Mouse (Mus musculus): ENCODE measurements at regions not wholly inside any gene's neighbourhood (a gene's known extent, or its start where the extent isn't known, plus 50 kb on each side); places are given as distances from the start of the nearest gene placed in this dataset.

- no peaks in the 10 kb centered on the region for H3K27me3 ChIP-seq (ENCODE audit: control insufficient read depth, insufficient read depth, low read length)
- H3K27ac ChIP-seq (ENCODE audit: insufficient read depth, low read length): no peak overlapping the region
- TF ChIP-seq POLR2A (IDR thresholded peaks at IDR 0.05; ENCODE audit: borderline replicate concordance, insufficient read depth, low read length) (no peak), CTCF (IDR thresholded peaks at IDR 0.05; ENCODE audit: borderline replicate concordance, insufficient read depth, low read depth, low read length) (no peak)
- H3K4me1 ChIP-seq (ENCODE audit: control insufficient read depth, insufficient read depth, low read length): no peaks in the 10 kb centered on the region; the same call in 1 of the 2 replicates
- no peak for DNase-seq
- H3K4me3 ChIP-seq (replicated peaks; ENCODE audit: insufficient read depth, low read depth, low read length): no peak overlapping the region
- WGBS: 62% methylated on average over 8 of the region's 8 CpGs
These were observed 57.2 kb upstream of the Lep start for GRCm38 (mm10) chr6:29002811-29003210.

- Histone ChIP-seq H3K4me1 (ENCODE audit: control insufficient read depth, insufficient read depth, low read length) (peaks cover under 1% of the 10 kb centered on the region), H3K4me3 (replicated peaks; ENCODE audit: insufficient read depth, low read depth, low read length) (no peak overlapping the region), H3K27ac (ENCODE audit: insufficient read depth, low read length) (no peak overlapping the region), H3K27me3 (ENCODE audit: control insufficient read depth, insufficient read depth, low read length) (no peaks in the 10 kb centered on the region)
- DNase-seq: no peak
- 85% methylated on average over 5 of the region's 5 CpGs for WGBS
- TF ChIP-seq CTCF (IDR thresholded peaks at IDR 0.05; ENCODE audit: borderline replicate concordance, insufficient read depth, low read depth, low read length) (no peak), POLR2A (IDR thresholded peaks at IDR 0.05; ENCODE audit: borderline replicate concordance, insufficient read depth, low read length) (no peak)
These were observed 54.2 kb upstream of the Lep start for GRCm38 (mm10) chr6:29005803-29006202.

Measured in cerebellum, adult 2 months (tissue).